Mouse (Mus musculus) heart, adult 2 months (tissue): ENCODE data around the gene Actl10. TPM values are rescaled to one million over a fixed set of nuclear protein-coding genes. Genes with fewer than 3 reads are reported as not detected.

Experiments used
- DNase-seq, 2 experiments: peaks; one replicate each; pipeline ENCODE4 v3.0.0; 2021
- H3K27ac ChIP-seq: fragments of 200-600 bp; 2 replicates; pipeline ENCODE4 v1.8.1; 2022
- H3K27me3 ChIP-seq: fragments of 200-500 bp; 2 replicates; pipeline ENCODE4 v1.6.1; 2012; ENCODE audit warnings: mild to moderate bottlenecking, low read length, inconsistent platforms, mixed read lengths; ENCODE audit not compliant: control insufficient read depth, insufficient read depth
- H3K36me3 ChIP-seq: fragments of 200-500 bp; 2 replicates; pipeline ENCODE4 v1.6.1; 2012; ENCODE audit warnings: low read length, inconsistent platforms; ENCODE audit not compliant: control insufficient read depth, insufficient read depth
- H3K4me1 ChIP-seq: fragments of 200-500 bp; 2 replicates; pipeline ENCODE4 v1.6.1; 2011; ENCODE audit warnings: low read length; ENCODE audit not compliant: control insufficient read depth, insufficient read depth
- H3K4me3 ChIP-seq: fragments of 200-600 bp; 2 replicates; pipeline ENCODE4 v1.8.1; 2022
- H3K79me2 ChIP-seq: fragments of 200-500 bp; replicated peaks from 2 replicates; pipeline ENCODE4 v1.6.1; 2012; ENCODE audit warnings: mild to moderate bottlenecking, inconsistent platforms, low read length, moderate library complexity, mixed read lengths; ENCODE audit not compliant: control insufficient read depth, insufficient read depth
- H3K9ac ChIP-seq: fragments of 200-500 bp; 2 replicates; pipeline ENCODE4 v1.6.1; 2012; ENCODE audit warnings: low read depth, mild to moderate bottlenecking, control low read depth, inconsistent platforms, low read length, mixed read lengths
- CTCF ChIP-seq: fragments of 200-600 bp; IDR thresholded peaks from 2 replicates; pipeline ENCODE4 v1.8.1; 2022; ENCODE audit warnings: antibody characterized with exemption, mild to moderate bottlenecking, moderate library complexity
- EP300 ChIP-seq: fragments of 200-500 bp; IDR thresholded peaks from 2 replicates; pipeline ENCODE4 v1.6.1; 2011; ENCODE audit warnings: low read depth, low read length, control low read depth; ENCODE audit not compliant: insufficient read depth
- POLR2A ChIP-seq: fragments of 200-500 bp; IDR thresholded peaks from 2 replicates; pipeline ENCODE4 v1.6.1; 2011; ENCODE audit warnings: mild to moderate bottlenecking, low read depth, low read length, control low read depth; ENCODE audit not compliant: insufficient read depth
- WGBS: fragments of 180-500 bp; shearing (Covaris S2); methylation state at CpG from one replicate; pipeline ENCODE4 v1.1.7; 2018; 5-methylcytosine and 5-hydroxymethylcytosine counted together
- intact Hi-C: fragments of 180-260 bp; cut with DNase I; formaldehyde crosslinking; loops from one replicate; pipeline ENCODE4 v1.15.1; 2025
- polyA plus RNA-seq: library from polyadenylated mRNA; depleted of rRNA; stranded (reverse); fragments of >200 nt; gene quantifications from 2 replicates; pipeline ENCODE4 v1.2.3, GENCODE M21; 2012
- total RNA-seq, 2 experiments: library from RNA; stranded (reverse); gene quantifications; 2 replicates each; pipeline ENCODE4 v1.2.3; 2021

Gene Actl10
- total and polyA plus RNA-seq, 3 experiments = not detected

DNA sequence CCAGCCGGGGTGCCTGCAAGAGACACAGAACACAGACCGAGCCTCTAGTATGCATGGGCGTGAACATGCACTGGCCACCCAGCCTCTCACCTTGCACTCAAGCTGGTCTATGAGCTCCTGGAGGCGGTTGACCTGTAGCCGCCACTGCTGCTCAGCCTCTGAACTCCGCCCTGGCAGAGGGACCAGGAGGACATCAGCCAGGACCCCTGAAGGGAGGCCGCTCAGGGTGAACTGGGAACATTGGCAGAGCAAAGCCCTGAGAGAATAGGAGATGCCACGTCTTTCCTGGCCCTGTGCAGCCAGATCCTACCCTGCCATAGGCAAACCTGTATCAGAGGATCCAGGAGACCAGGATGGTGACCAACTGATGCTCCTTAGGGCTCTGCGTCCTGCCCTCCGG, 4.9 kb upstream of the Actl10 start, which contains the start of gene 1700003F12Rik:
Gene 1700003F12Rik, plus strand, starts transcription at position 375 of the 400 bp plus-strand sequence.
- intact Hi-C loops = no loop called here
- 97% methylated on average over 10 of the region's 10 CpGs for WGBS

GRCm38 (mm10) chr2:154548688-154549087, 2.9 kb upstream of the Actl10 start:
- H3K27ac ChIP-seq = no peak overlapping the region
- no peaks in the 10 kb centered on the region for H3K27me3 ChIP-seq
- no peaks in the 10 kb centered on the region for H3K79me2 ChIP-seq
- no peak for TF ChIP-seq POLR2A
- TF ChIP-seq EP300 = no peak
- no peak for TF ChIP-seq CTCF
- peaks cover 2% of the 10 kb centered on the region for H3K4me1 ChIP-seq
- DNase-seq = peak in 1 of 2 experiments; percentile 43
- intact Hi-C loops = no loop called here
- no peak overlapping the region for H3K4me3 ChIP-seq
- WGBS = 54% methylated on average over 3 of the region's 3 CpGs
- no peaks in the 10 kb centered on the region for H3K36me3 ChIP-seq
- no peak overlapping the region for H3K9ac ChIP-seq

More for the DNA sequence above, 4.9 kb upstream of the Actl10 start, which contains the start of gene 1700003F12Rik:
- Histone ChIP-seq H3K4me1 (peaks cover 3% of the 10 kb centered on the region), H3K27me3 (no peaks in the 10 kb centered on the region), H3K27ac (no peak within 1 kb of the TSS), H3K36me3 (no peaks in the 10 kb centered on the region), H3K4me3 (no peak within 1 kb of the TSS), H3K9ac (no peak within 1 kb of the TSS), H3K79me2 (no peaks in the 10 kb centered on the region)
- no peak for DNase-seq
- no peak for TF ChIP-seq POLR2A
- no peak for TF ChIP-seq CTCF
- no peak for TF ChIP-seq EP300

GRCm38 (mm10) chr2:154549127-154549885, 2.3 kb upstream of the Actl10 start:
- Histone ChIP-seq H3K9ac (peak overlapping the region; percentile 47), H3K36me3 (no peaks in the 10 kb centered on the region), H3K4me1 (peaks cover 1% of the 10 kb centered on the region; the same call in 1 of the 2 replicates), H3K27ac (no peak overlapping the region), H3K27me3 (no peaks in the 10 kb centered on the region), H3K4me3 (peak overlapping the region; percentile 38), H3K79me2 (no peaks in the 10 kb centered on the region)
- no peak for TF ChIP-seq EP300
- no peak for TF ChIP-seq CTCF
- no peak for TF ChIP-seq POLR2A
- peak; percentile 70 to 72 for DNase-seq
- WGBS = 5% methylated on average over 47 of the region's 48 CpGs
- intact Hi-C loops = no loop called here

- TF ChIP-seq POLR2A = no peak
- no peak for TF ChIP-seq EP300
- peak; percentile 13; the same call in 1 of the 2 replicates for TF ChIP-seq CTCF
- WGBS = 19% methylated on average over 20 of the region's 20 CpGs
- no peak overlapping the region for H3K9ac ChIP-seq
- H3K79me2 ChIP-seq = no peaks in the 10 kb centered on the region
- H3K4me1 ChIP-seq = peaks cover 1% of the 10 kb centered on the region; the same call in 1 of the 2 replicates
- intact Hi-C loops = loop anchor here (5.0 kb wide), 1 partner anchor 62 kb away; the partner anchor contains the start of genes 4930519P11Rik and Zfp341
- H3K4me3 ChIP-seq = peak overlapping the region; percentile 38; the same call in 1 of the 2 replicates
- no peaks in the 10 kb centered on the region for H3K27me3 ChIP-seq
- no peaks in the 10 kb centered on the region for H3K36me3 ChIP-seq
- DNase-seq = no peak
- H3K27ac ChIP-seq = no peak overlapping the region
These were observed 1.7 kb upstream of the Actl10 start for GRCm38 (mm10) chr2:154549886-154550189.

- Histone ChIP-seq H3K4me1 (peaks cover 1% of the 10 kb centered on the region; the same call in 1 of the 2 replicates), H3K36me3 (no peaks in the 10 kb centered on the region), H3K27me3 (no peaks in the 10 kb centered on the region), H3K27ac (no peak overlapping the region), H3K79me2 (no peaks in the 10 kb centered on the region), H3K9ac (no peak overlapping the region), H3K4me3 (no peak overlapping the region)
- no peak for TF ChIP-seq EP300
- TF ChIP-seq CTCF = no peak
- TF ChIP-seq POLR2A = no peak
- 70% methylated on average over 2 of the region's 2 CpGs for WGBS
- DNase-seq = no peak
- intact Hi-C loops = loop anchor here (5.0 kb wide), 1 partner anchor 61 kb away; the partner anchor contains the start of genes 4930519P11Rik and Zfp341
These were observed 639 bp upstream of the Actl10 start for GRCm38 (mm10) chr2:154550937-154551336.

DNA sequence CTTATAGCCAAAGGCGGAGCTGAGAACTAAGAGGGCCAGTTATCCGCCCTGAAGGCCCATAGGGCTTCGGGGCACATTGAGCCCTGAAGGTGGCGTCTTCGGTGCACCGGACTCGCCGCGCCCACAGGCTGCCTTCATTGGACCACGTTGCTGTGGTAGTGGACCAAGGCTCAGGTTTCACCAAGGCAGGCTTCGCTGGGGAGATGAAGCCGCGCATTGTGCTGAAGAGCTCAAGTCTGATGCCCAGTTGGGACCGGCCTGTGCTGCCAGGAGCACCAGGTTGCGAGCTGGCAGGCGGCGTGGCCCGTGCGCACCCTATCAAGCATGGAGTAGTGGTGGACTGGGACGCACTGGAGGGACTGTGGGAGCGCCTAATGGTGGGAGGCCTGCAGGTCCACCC, 351 bp downstream of the Actl10 start:
- TF ChIP-seq CTCF = no peak
- TF ChIP-seq EP300 = no peak
- TF ChIP-seq POLR2A = no peak
- WGBS = 44% methylated on average over 21 of the region's 21 CpGs
- Histone ChIP-seq H3K27ac (no peak overlapping the region), H3K36me3 (no peaks in the 10 kb centered on the region), H3K79me2 (no peaks in the 10 kb centered on the region), H3K4me3 (peak overlapping the region; percentile 44), H3K27me3 (no peaks in the 10 kb centered on the region), H3K9ac (no peak overlapping the region), H3K4me1 (peaks cover 1% of the 10 kb centered on the region; the same call in 1 of the 2 replicates)
- intact Hi-C loops = loop anchor here (5.0 kb wide), 1 partner anchor 60 kb away; the partner anchor contains the start of genes 4930519P11Rik and Zfp341
- peak in 1 of 2 experiments; percentile 20 for DNase-seq
